Mouse (Mus musculus) ES-E14 (cell line): ENCODE measurements at regions not wholly inside any gene's neighbourhood (a gene's known extent, or its start where the extent isn't known, plus 50 kb on each side); places are given as distances from the start of the nearest gene placed in this dataset.

Experiments
- CHD2 ChIP-seq: IDR thresholded peaks from 2 replicates; pipeline ENCODE4 v1.6.1; 2014; ENCODE audit warnings: mild to moderate bottlenecking, low read depth, low read length, inconsistent platforms
- HCFC1 ChIP-seq: IDR thresholded peaks from 2 replicates; pipeline ENCODE4 v1.6.1; 2012; ENCODE audit warnings: low read length, inconsistent platforms, borderline replicate concordance; ENCODE audit not compliant: insufficient read depth
- ZC3H11A ChIP-seq: IDR thresholded peaks from 2 replicates; pipeline ENCODE4 v1.6.1; 2012; ENCODE audit warnings: low read depth, mild to moderate bottlenecking, inconsistent platforms, low read length, borderline replicate concordance
- ZNF384 ChIP-seq: IDR thresholded peaks from 2 replicates; pipeline ENCODE4 v1.6.1; 2012; ENCODE audit warnings: low read depth, low read length, inconsistent platforms

GRCm38 (mm10) chr3:41162514-41162913, 79.7 kb upstream of the Pgrmc2 start:
- TF ChIP-seq ZC3H11A (no peak), CHD2 (no peak), ZNF384 (no peak), HCFC1 (no peak)
